Mouse (Mus musculus): ENCODE results near the gene As3mt.
"Not testable (repeated sequence)": the region's sequence is repeated elsewhere in the genome, so short reads cannot be mapped to it uniquely, and the experiment has no call there.

Gene As3mt

DNA sequence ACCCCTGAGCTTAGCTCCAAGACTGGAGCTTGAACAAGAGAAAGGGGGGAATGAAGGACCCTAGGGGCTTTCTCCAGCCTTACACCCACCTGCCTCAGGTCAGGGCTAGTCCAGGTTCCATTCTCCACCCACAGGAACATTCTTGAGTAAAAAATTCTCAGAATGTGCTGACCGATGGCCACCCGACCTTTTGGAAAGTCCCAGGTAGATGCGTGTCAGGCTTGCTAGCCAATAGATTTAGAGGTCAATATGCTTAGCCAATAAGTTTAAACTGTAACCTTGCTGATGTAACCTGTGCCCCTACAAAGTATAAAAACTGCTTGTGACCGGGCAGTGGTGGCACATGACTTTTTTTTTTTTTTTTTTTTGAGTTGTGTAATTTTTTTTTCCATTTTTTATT is 49.0 kb downstream of the As3mt start:
- DNase-seq = no peak

DNA sequence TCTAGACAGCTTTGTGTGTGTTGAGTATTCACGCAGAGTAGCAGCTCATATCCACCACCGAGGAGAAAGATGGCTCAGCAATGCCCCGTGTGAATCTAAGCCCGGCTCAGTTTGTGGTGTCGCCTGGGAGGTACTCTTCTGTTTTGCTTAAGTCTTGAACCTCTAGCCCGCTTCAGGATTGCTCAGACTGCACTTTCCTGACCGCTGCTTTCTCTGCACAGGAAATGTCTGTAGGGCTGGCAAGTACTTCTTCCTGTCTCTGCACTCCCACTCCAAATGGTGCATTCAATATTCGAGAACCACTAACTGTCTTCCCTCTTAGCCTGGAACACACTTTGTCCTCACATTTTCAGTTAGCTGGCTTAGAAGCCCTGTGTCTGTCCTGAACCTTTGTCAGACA is 51.8 kb downstream of the As3mt start:
- DNase-seq = peak; percentile 20 to 34

- not testable (repeated sequence) for DNase-seq
Measured at GRCm38 (mm10) chr19:46759909-46760308, 52.7 kb downstream of the As3mt start.

DNA sequence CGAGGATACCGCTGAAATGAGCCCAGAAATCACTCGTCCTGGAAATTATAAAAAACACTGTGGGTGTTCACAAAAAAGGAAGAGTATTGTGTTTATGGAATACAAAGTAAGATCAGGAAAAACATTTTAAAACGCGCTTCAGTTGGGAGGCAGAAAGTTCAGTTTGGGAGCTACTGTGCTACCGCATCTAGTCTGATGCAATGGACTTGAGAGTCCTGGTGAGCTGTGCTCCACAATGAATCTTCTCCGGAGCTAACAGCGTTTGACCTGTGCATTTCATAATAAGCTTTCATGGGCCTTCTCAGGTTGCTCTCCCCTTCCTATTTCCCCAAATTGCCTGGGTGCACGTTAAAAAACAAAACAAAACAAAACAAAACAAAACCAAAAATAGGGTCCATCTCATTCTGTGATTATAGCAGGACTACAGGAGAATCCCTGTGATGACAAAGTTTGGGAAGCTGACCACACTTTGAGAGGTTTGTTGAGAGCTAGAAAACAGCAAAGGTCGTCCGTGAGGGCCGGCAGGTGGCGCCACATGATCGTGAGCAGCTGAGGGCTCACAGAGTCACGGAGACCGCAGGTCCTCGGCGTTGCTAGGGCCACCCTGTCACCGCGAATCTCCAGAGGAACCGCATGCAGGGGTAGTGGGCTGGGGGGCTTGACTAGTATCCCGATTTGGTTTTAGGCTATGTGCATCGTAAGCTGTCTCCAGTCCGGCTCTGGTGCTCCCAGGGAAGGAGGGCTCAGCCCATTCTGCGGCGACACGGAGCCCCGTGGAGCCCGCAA is 53.3 kb downstream of the As3mt start:
- DNase-seq = peak; percentile 83 to 84

DNA sequence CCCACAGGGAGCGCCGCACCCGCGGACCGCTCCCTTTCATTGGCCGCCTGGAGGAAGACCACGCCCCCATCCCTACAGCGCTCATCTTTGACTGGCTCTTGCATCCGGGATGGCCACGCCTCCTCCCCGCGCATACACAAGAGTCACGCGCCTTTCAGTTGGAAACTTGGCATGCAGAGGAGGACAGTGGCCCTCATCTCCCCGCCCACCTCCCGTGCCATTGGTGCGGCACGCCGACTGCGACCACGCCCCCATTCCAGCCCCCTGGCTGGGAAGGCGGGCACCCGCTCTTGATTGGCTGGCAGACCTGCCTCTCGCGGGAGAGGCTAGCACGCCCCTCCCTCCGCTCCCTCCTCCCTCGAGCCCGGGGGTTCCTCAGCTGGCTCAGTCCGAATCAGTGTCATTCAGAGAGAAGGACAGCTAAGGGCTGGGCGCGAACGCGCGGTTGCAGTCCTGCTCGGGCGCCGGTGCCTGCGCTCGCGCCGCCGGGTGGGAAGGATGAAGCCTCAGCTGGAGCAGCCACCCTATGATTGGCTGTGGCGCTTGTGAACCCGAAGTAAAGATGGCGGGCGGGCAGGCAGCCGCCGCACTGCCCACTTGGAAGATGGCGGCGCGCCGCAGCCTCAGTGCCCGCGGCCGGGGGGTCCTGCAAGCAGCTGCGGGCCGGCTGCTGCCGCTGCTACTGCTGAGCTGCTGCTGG is 54.1 kb downstream of the As3mt start, which contains the start of gene Cnnm2:
Cnnm2 (plus strand) TSS at position 350 of the 700 bp plus-strand sequence.
- peak; percentile 100 for DNase-seq

DNA sequence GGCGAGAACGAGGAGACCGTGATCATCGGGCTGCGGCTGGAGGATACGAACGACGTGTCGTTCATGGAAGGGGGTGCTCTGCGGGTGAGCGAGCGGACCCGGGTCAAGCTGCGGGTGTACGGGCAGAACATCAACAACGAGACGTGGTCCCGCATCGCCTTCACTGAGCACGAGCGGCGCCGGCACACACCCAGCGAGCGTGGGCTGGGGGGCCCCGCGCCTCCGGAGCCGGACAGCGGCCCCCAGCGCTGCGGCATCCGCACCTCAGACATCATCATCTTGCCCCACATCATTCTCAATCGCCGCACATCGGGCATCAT is 54.7 kb downstream of the As3mt start:
- no peak for DNase-seq

- no peak for DNase-seq
Measured at GRCm38 (mm10) chr19:46762291-46762991, 55.2 kb downstream of the As3mt start.

GRCm38 (mm10) chr19:46762992-46763342 is 55.7 kb downstream of the As3mt start:
- peak in 1 of 2 experiments; percentile 14 for DNase-seq

- no peak for DNase-seq
Measured at GRCm38 (mm10) chr19:46763356-46763755, 56.1 kb downstream of the As3mt start.

DNA sequence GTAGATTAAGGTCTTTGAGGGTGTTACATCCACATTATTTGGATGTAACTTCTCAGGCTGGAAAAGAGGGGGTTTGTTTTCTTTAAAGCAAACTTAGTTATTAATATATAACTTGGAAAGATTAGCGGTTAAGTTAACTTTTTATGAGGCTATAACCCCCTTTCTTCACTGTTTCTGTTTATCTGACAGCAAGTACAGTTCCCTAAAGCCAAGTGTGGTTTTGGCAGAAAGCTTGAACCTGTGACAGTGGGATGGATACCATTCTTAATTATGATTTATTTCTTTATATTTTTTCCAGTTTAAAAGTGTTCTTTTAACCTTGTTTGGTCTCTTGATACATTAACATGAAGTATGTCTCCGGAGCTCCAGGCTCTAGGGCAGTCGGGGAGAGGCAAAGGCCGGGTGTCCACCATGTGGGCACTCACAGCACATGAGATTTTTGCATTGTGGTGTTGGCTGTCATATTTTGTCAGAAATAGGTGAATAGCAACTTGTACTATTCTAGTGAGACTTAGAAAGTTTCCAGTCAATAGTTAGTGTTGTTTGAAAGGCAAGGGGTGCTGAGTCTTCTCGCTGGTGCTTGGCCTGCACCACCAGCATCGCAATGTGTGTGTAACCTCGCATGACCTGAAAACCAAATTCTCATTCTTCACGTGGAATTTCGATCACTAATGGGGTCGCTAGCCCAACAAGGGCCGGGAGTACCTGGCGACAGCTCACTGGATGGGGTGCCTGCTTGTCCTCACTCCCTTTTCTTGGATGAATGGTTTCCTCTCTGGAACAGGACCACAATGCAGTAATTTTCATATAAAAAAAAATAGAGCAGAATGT is 56.9 kb downstream of the As3mt start:
- no peak for DNase-seq

DNA sequence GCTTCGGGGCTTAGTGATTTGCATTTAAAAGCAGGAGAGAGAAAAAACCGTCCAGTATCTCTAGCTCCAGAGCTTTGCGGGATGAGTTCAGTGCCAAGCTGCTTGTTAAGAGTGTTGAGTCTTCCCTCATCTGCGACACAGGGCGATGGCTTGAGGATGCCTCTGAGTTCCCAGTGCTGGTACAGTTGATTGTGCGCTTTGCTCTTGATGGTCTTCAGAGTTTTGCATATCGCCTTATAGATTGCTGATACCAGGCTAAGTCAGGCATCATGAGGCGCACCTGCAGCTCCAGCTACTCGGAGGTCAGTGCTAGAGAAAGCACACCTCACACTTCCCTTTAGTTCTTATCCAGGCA is 57.5 kb downstream of the As3mt start:
- no peak for DNase-seq

- DNase-seq = no peak
Measured at GRCm38 (mm10) chr19:46766125-46766524, 58.9 kb downstream of the As3mt start.

DNA sequence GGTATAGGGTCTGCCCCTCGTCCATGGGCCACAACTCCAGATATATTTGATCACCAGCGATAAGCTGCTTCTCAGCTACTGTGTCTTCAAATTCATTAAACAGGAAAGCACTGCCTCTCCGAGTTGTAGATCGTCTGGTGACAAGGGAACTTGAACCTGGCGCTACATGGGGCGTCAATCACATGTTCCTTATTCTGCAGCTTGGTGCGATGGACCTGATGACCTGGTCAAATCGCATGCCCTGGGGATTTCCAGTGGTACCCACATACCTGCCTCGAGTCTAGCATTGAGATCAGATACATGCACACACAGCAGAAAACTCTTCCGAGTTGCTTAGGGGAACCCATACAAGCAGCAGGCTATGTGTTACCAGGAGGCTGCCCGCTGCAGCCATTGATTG is 62.5 kb downstream of the As3mt start:
- no peak for DNase-seq

DNA sequence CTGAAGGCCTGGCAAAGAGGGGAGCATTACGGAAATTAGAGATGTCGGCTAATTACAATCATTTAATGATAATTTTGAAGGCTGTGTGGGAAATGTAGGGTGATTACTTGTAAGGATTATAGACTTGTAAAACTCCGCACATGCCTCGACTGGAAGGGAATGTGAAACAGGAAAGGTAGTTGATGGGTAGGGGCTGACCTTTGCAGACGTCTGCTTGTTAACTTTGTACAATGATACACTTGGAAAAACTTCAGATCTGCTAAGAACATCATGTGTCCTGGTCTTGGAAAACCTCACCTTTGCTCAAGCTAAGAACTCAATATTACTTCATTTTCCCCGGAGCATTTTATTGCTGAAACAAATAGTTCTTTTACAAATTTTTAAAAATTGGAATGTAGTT is 64.5 kb downstream of the As3mt start:
- no peak for DNase-seq

DNA sequence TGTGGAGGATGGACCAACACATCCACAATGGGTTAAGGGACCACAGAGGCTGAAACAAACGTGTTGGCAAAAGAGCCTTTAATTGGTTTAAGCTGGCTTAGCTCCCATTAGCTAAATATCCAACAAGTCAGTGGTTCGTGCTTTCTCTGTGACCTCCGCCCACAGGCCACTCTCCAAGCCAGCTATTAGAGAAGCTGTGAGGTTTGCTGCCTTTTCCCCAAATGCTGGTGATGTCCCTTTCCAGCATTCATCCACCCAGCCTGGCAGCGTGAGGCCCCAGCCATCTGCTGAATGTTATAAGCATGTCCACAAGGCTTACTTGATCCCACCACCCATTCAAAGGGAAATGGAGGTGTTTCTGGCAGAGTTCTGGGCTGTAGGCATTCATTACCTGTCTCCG is 69.1 kb downstream of the As3mt start:
- no peak for DNase-seq

- no peak for DNase-seq
Measured at GRCm38 (mm10) chr19:46776850-46777249, 69.6 kb downstream of the As3mt start.

DNA sequence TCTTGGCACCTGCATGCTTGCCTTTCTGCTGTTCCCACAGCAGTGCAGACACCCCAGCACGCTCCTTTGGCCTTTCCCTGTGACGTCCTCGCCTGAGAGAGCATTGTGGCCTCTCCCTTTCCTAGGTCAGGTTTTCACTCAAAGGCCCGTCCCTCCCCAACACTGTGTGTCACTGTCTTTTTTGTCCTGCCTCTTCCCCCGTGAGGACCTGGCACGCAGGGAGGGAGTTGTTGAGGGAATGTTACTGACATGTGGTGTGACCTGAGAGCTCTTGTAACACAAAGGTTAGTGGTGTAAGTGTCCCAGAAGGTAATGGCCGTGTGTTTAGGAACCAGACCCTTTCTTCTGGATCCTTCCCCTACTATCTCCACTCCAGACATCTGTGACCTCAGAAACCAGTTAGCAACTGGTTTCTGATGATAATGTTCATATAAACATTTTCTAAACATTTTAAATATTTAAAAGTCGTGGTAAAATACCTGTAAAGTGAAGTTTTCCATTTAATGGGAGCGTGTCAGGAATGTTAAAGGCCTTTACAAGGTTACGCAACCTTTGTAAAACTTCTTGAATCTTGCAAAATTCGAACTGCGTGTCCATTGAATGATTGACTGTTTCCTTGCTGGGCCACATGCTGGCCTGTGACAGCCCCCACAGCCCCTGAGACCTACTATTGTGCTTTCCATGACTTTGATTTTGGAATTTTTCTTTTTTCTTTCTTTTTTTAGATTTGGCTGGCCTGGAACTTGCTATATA is 70.8 kb downstream of the As3mt start:
- DNase-seq = no peak

GRCm38 (mm10) chr19:46779130-46779529 is 71.9 kb downstream of the As3mt start:
- not testable (repeated sequence) for DNase-seq

DNA sequence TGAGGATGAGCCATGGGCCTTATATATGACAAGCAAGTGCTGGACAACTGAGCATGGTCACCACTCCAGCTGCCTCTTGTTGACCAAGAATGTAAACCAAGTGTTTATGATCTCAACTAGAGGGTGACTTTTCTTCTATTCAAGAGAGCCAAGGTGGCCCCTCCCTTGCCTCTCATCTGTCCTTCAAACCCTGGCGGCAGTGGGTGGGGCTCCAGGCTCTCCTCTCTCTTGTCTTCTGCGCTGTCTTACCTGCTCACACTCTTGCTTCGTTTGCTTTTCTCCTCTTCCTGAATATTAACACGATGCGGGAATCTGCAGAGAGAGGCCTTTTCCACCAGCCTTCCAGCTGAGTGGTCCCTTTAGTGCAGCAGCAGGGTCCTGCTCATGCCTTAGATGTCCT is 76.8 kb downstream of the As3mt start:
- DNase-seq = no peak

DNA sequence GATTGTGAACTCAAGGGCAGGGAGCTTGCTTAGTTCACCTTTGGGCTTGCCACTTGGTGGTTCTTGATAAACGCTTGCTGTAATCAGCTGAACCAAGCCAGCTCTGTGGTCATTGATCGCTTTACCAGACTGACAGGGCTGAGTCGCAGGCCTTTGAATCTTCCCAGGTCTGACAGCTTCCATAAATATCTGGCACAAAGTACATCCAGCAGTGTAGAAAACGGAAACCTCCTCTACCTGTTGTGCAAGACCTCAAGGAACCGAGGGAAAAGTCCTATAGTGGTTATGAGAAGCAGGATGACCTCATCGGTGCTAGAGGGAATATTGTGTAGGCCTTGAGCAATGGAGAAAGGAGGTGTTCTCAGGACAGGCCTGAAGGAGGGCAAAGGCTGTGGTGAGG is 77.2 kb downstream of the As3mt start:
- DNase-seq = no peak

- DNase-seq = no peak
Measured at GRCm38 (mm10) chr19:46785633-46786032, 78.4 kb downstream of the As3mt start.

DNA sequence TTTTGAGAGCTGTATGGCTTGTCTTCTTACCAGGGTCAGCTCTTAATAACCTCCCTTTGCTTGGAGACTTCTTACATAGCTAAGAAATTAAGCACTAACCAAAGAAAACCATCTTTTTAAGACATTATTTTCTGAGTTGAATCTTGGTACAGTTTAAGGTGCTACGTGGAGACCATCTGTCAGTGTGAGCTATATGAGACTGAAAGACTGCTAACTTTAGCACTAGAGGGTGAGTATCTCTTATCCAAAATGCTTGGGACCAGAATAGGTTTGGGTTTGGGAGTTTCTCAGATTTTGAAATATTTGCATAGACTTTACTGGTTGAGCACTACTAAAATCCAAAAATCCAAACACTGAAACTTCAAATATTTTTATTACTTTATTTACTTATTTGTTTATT is 82.5 kb downstream of the As3mt start:
- no peak for DNase-seq
